Mouse (Mus musculus): ENCODE measurements around the gene Emc1. TPM values are rescaled to one million over a fixed set of nuclear protein-coding genes. Genes with fewer than 3 reads are reported as not detected.
A peak's percentile ranks its signal among the peaks of the same experiment; 100 is the strongest.

The Emc1 gene
- total RNA-seq, 2 experiments from 2014 or later = 82.5 to 94.1 TPM

- H3K27ac ChIP-seq = no peak overlapping the region
- TF ChIP-seq CTCF (IDR thresholded peaks at IDR 0.05) = peak; percentile 51
- DNase-seq (ENCODE audit: extremely low spot score in 1 of 2, low spot score in 2 of 2) = peak in 1 of 2 experiments; percentile 29
- H3K4me3 ChIP-seq = no peak overlapping the region
- intact Hi-C loops (cut with DNase I) = loop anchor here (10.0 kb wide), 1 partner anchor 406 kb away; no protein-coding TSS in a partner anchor
These were observed 21.8 kb upstream of the Emc1 start for GRCm38 (mm10) chr4:139330605-139331004.

DNA sequence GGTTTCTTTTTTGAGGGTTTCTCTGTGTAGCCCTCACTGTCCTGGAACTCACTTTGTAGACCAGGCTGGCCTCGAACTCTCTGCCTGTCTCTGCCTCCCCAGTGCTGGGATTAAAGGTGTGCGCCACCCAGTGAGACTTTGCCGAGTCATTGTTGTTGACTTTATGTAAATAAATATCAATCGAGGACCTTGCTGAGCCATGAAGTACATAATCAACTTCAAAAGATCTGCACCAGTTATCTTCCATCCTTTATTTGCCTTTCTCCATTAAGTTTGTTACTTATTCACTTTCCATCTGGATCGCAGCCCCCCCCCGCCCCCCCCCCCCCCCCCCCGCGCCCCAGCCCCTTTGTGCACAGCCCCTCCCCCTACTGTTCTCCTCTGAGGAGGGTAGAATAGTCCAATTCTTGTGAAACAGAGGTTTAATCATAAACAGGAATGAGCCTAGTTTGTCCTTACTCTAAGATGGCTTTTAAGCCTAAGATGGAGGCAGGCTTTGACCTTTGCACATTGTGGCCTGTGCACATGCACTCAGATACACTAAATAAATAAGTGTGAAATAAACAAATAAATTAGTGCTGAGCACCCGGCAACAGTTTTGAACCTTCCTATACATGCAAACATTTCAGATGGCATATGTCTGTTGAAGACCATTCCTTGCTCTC, 17.6 kb upstream of the Emc1 start:
- DNase-seq (ENCODE audit: extremely low spot score in 1 of 2, low spot score in 2 of 2) = no peak

DNA sequence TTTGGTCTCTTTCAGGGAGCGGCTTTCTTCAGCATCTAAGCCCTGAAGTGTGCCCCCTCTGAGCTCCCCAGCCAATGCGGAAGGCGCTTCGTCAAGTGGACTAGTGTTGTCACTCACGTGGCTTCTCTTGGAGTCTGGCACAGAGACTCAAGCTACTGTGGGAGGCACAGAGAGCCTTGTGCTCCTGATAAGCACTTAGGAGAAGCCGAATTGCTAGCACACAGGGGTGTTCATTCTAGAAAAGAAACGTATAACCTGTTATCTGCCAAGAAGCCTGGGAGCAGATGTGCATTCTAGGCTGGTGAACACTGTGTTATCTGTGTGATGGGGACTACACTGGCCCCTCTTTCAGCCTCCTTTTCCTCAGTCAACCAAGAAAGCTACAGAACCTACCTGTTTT, 16.9 kb upstream of the Emc1 start:
- DNase-seq (ENCODE audit: extremely low spot score in 1 of 2, low spot score in 2 of 2) = no peak
- intact Hi-C loops (cut with DNase I) = loop anchor here (10.0 kb wide), 1 partner anchor 411 kb away; no protein-coding TSS in a partner anchor
- no peak overlapping the region for H3K4me3 ChIP-seq
- no peak overlapping the region for H3K27ac ChIP-seq
- no peak for TF ChIP-seq CTCF (IDR thresholded peaks at IDR 0.05)

More for the DNA sequence above, 17.6 kb upstream of the Emc1 start:
- Histone ChIP-seq H3K4me3 (no peak overlapping the region), H3K27ac (no peak overlapping the region)
- intact Hi-C loops (cut with DNase I) = loop anchor here (10.0 kb wide), 1 partner anchor 410 kb away; no protein-coding TSS in a partner anchor
- no peak for TF ChIP-seq CTCF (IDR thresholded peaks at IDR 0.05)

GRCm38 (mm10) chr4:139336822-139337483, 15.4 kb upstream of the Emc1 start:
- no peak overlapping the region for H3K4me3 ChIP-seq
- TF ChIP-seq CTCF (IDR thresholded peaks at IDR 0.05) = peak; percentile 69
- intact Hi-C loops (cut with DNase I) = loop anchor here (2.0 to 10.0 kb wide), 2 partner anchors 250 to 412 kb away; no protein-coding TSS in a partner anchor
- no peak overlapping the region for H3K27ac ChIP-seq
- peak; percentile 49 to 68 for DNase-seq (ENCODE audit: extremely low spot score in 1 of 2, low spot score in 2 of 2)

GRCm38 (mm10) chr4:139338145-139338544, 14.2 kb upstream of the Emc1 start:
- Histone ChIP-seq H3K4me3 (no peak overlapping the region), H3K27ac (no peak overlapping the region)
- DNase-seq (ENCODE audit: extremely low spot score in 1 of 2, low spot score in 2 of 2) = no peak
- TF ChIP-seq CTCF (IDR thresholded peaks at IDR 0.05) = no peak
- intact Hi-C loops (cut with DNase I) = loop anchor here (10.0 kb wide), 1 partner anchor 413 kb away; no protein-coding TSS in a partner anchor

- intact Hi-C loops (cut with DNase I) = no loop called here
- Histone ChIP-seq H3K4me3 (no peak overlapping the region), H3K27ac (no peak overlapping the region)
- TF ChIP-seq CTCF (IDR thresholded peaks at IDR 0.05) = no peak
- no peak for DNase-seq (ENCODE audit: extremely low spot score in 1 of 2, low spot score in 2 of 2)
These were observed 11.6 kb upstream of the Emc1 start for GRCm38 (mm10) chr4:139340835-139341234.

- Histone ChIP-seq H3K27ac (no peak overlapping the region), H3K4me3 (no peak overlapping the region)
- no peak for DNase-seq (ENCODE audit: extremely low spot score in 1 of 2, low spot score in 2 of 2)
- intact Hi-C loops (cut with DNase I) = no loop called here
- TF ChIP-seq CTCF (IDR thresholded peaks at IDR 0.05) = no peak
These were observed 10.7 kb upstream of the Emc1 start for GRCm38 (mm10) chr4:139341556-139342233.

DNA sequence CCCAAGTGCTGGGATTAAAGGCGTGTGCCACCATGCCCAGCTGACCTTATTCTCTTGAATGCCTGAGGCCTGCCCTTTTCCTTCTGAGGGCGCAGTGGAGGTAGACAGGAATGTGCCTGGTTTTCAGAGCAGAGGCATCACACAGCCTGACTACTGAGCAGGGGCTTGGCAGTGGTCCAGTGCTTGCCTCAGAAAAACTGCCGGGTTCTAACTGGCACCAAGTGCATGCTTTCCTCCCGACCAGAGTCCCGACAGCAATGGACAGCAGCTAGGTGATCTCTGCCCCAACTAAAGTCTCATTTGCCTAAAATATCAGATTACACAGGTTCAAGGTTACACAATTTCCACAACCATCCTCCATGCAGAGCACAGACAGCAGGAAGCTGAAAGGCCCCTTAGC, 8.7 kb upstream of the Emc1 start:
- no peak for TF ChIP-seq CTCF (IDR thresholded peaks at IDR 0.05)
- DNase-seq (ENCODE audit: extremely low spot score in 1 of 2, low spot score in 2 of 2) = peak in 1 of 2 experiments; percentile 43
- Histone ChIP-seq H3K4me3 (no peak overlapping the region), H3K27ac (no peak overlapping the region)
- intact Hi-C loops (cut with DNase I) = no loop called here

DNA sequence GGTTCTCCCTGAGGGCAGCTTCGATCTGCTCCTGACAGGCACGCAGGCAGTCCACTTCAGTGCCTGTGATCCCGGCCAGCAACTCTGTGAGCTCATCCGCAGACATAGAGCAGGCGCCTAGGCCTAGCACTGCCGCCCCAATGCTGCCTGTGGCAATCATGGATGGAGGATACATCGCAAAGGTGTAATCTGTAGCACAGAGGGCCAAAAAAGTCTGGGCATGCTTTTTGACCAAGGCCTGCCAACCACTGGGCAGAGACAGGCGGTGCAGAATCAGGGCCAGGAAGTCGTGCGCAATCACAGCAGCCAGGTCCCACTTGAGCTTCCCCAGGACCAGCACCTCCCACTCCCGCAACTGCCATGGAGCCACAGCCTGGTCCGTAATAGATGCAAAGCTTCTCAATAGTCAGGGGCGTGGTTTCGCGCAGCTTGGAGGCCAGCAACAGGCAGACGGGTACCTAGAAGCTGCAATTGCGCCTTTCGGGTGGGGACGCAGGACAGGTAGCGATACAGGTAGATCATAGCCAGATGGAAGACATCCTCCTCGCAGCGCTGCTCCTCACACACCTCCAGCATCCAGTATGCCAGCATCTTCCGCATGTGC, 6.9 kb upstream of the Emc1 start:
- intact Hi-C loops (cut with DNase I) = no loop called here
- Histone ChIP-seq H3K27ac (no peak overlapping the region), H3K4me3 (no peak overlapping the region)
- no peak for DNase-seq (ENCODE audit: extremely low spot score in 1 of 2, low spot score in 2 of 2)
- no peak for TF ChIP-seq CTCF (IDR thresholded peaks at IDR 0.05)

GRCm38 (mm10) chr4:139352832-139353231, 445 bp downstream of the Emc1 start:
- Histone ChIP-seq H3K27ac (peak overlapping the region; percentile 98), H3K4me3 (peak overlapping the region; percentile 82)
- intact Hi-C loops (cut with DNase I) = loop anchor here (1.0 kb wide), 1 partner anchor 27 kb away; no protein-coding TSS in a partner anchor
- TF ChIP-seq CTCF (IDR thresholded peaks at IDR 0.05) = no peak
- DNase-seq (ENCODE audit: extremely low spot score in 1 of 2, low spot score in 2 of 2) = no peak

DNA sequence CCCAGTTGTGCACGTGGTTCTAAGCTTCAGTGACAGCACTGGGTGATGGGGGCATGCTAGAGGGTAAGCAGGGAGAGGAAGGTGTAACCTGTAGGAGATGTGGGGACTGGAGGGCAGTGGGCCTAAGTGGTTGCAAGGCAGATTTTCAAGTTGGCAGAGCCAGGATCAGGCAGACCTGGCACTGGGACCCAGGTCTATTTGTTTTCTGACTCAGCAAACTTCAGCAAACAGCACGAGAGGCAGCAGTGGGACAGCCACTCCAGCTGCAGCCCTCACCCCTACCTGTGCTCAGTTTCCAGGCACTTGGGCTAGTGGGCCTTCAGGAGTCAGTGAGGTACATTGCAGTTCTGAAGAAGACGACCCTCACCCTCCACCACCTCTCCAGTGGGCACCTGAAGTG, 4.8 kb downstream of the Emc1 start:
- H3K4me3 ChIP-seq = no peak overlapping the region
- intact Hi-C loops (cut with DNase I) = no loop called here
- TF ChIP-seq CTCF (IDR thresholded peaks at IDR 0.05) = no peak
- H3K27ac ChIP-seq = no peak overlapping the region
- no peak for DNase-seq (ENCODE audit: extremely low spot score in 1 of 2, low spot score in 2 of 2)
